Comparison of ENCODE assay signal across 11 mouse cellular contexts in genomic region chr11:76261224-76261623, GRCm38 (mm10). TPM values are rescaled to one million over a fixed set of nuclear protein-coding genes. Genes with fewer than 3 reads are reported as not detected.
A peak's percentile ranks its signal among the peaks of the same experiment; 100 is the strongest.
DNase-seq lines count a peak whose midpoint lies in the region; ATAC-seq and TF ChIP-seq lines count a peak whose summit lies in the region.
"Had no signal": no experiment of that assay in that cellular context is flagged by ENCODE, and none has a peak within 500 bp of the region (broad histone marks: within the 10 kb centered on the region; RNA-seq: fewer than 3 reads in every experiment).

No protein-coding gene starts in this region.

- H3ac ChIP-seq in C2C12 (ENCODE audit: control insufficient read depth, insufficient read length, low read depth) = no peak overlapping the region

- no peaks in the 10 kb centered on the region for H3K27me3 ChIP-seq in kidney, adult 2 months (replicated peaks; ENCODE audit: control insufficient read depth, insufficient read depth, low read length)
- H3K27me3 ChIP-seq in kidney, embryonic 16.5 days (ENCODE audit: insufficient read depth, low read length) = no peaks in the 10 kb centered on the region
- no peaks in the 10 kb centered on the region for H3K27me3 ChIP-seq in C2C12 (ENCODE audit: control insufficient read depth, insufficient read depth, insufficient read length)
- H3K27me3 ChIP-seq: embryonic facial prominence, embryonic 13.5 days had no signal

- no peak for TF ChIP-seq CTCF in kidney, adult 2 months (conservative IDR thresholded peaks at IDR 0.05; ENCODE audit: insufficient read depth, insufficient read length, low read depth, low read length)
- no peak for TF ChIP-seq CTCF in C2C12 (IDR thresholded peaks at IDR 0.05; ENCODE audit: control insufficient read depth, insufficient read depth, insufficient read length)

- H3K79me3 ChIP-seq in C2C12 (ENCODE audit: low read depth) = no peaks in the 10 kb centered on the region

- H3K27ac ChIP-seq in kidney, adult 2 months (ENCODE audit: insufficient read depth, low read depth, low read length) = no peak overlapping the region
- H3K27ac ChIP-seq in kidney, embryonic 16.5 days (ENCODE audit: low read length) = no peak overlapping the region
- H3K27ac ChIP-seq: embryonic facial prominence, embryonic 13.5 days had no signal

- H3K9me3 ChIP-seq in kidney, embryonic 16.5 days (ENCODE audit: low read length) = no peaks in the 10 kb centered on the region
- H3K9me3 ChIP-seq: embryonic facial prominence, embryonic 13.5 days had no signal

- no peak overlapping the region for H3K4me2 ChIP-seq in kidney, embryonic 16.5 days (replicated peaks; ENCODE audit: low read depth, low read length)
- H3K4me2 ChIP-seq: embryonic facial prominence, embryonic 13.5 days; lung, embryonic 14.5 days had no signal

- TF ChIP-seq POLR2A in kidney, adult 2 months (IDR thresholded peaks at IDR 0.05; ENCODE audit: low read depth, low read length) = no peak

- no peak overlapping the region for H3K4me3 ChIP-seq in kidney, adult 2 months (ENCODE audit: insufficient read depth, low read depth, low read length)
- no peak overlapping the region for H3K4me3 ChIP-seq in kidney, embryonic 16.5 days (ENCODE audit: low read length)
- no peak overlapping the region for H3K4me3 ChIP-seq in C2C12 (ENCODE audit: insufficient read depth, poor library complexity, severe bottlenecking)
- H3K4me3 ChIP-seq: embryonic facial prominence, embryonic 13.5 days had no signal

- 77% methylated on average over 12 of the region's 12 CpGs for WGBS in kidney, adult 2 months
- 83% methylated on average over 12 of the region's 12 CpGs for WGBS in kidney, embryonic 16.5 days

- H3K9ac ChIP-seq in kidney, embryonic 16.5 days (replicated peaks; ENCODE audit: low read length) = no peak overlapping the region
- H3K9ac ChIP-seq: lung, embryonic 14.5 days had no signal

- DNase-seq in kidney, adult 2 months = peak; percentile 57
- no peak for DNase-seq in left cerebral cortex, adult 9 months (ENCODE audit: low spot score in 2 of 2)
- DNase-seq in MN1 (ENCODE audit: low spot score) = no peak
- no peak for DNase-seq in lung, postnatal 14 days
- DNase-seq: layer of hippocampus, postnatal 36 days; lung, embryonic 14.5 days had no signal

- H3K79me2 ChIP-seq in C2C12 (ENCODE audit: control insufficient read depth, insufficient read depth) = no peaks in the 10 kb centered on the region

- H3K4me1 ChIP-seq in kidney, adult 2 months (ENCODE audit: control insufficient read depth, insufficient read depth, low read length) = no peaks in the 10 kb centered on the region
- peaks cover 13% of the 10 kb centered on the region for H3K4me1 ChIP-seq in kidney, embryonic 16.5 days (ENCODE audit: insufficient read depth, low read length)

- H3K36me3 ChIP-seq in kidney, adult 2 months (ENCODE audit: control insufficient read depth, insufficient read depth, low read length) = no peaks in the 10 kb centered on the region
- peaks cover 7% of the 10 kb centered on the region for H3K36me3 ChIP-seq in kidney, embryonic 16.5 days (ENCODE audit: insufficient read depth, low read length)
- peaks cover 16% of the 10 kb centered on the region for H3K36me3 ChIP-seq in C2C12 (ENCODE audit: control insufficient read depth, insufficient read depth)

- ATAC-seq in kidney, embryonic 16.5 days (ENCODE audit: low FRiP score, low TSS enrichment) = no peak
- peak; percentile 85 for ATAC-seq in CD4-positive, CD25-positive, alpha-beta regulatory T cell, adult 4 months
- ATAC-seq in inflammation-experienced regulatory T-cells, adult 6 months = peak; percentile 74

TF ChIP-seq in C2C12, 6 proteins besides CTCF, POLR2A, EP300 and RAD21:
- TF ChIP-seq MAX (IDR thresholded peaks at IDR 0.05) (peak; percentile 15), CEBPB (IDR thresholded peaks at IDR 0.05; ENCODE audit: low read depth) (peak; percentile 26), MYOG (IDR thresholded peaks at IDR 0.05; ENCODE audit: control insufficient read depth, extremely low read depth, insufficient read length) (no peak)

RNA-seq across cellular contexts. Expression of gene Glod4, which starts 17.7 kb away (rescaled TPM):
- 16.2 and 28.0 TPM in 2 replicates for polyA plus RNA-seq in kidney, adult 2 months (2012; rRNA removed)
- 136 and 142 TPM in 2 replicates for polyA plus RNA-seq in kidney, embryonic 16.5 days (2015; fragmentation: Nextera tagmentation; extraction: Ambion mirVana)
- 34.2 TPM for polyA plus RNA-seq in C2C12 (2012; fragmentation: generic; extraction: Trizol)
- 10 to 100 TPM; 78.6 to 89.4 TPM for polyA plus RNA-seq in CD4-positive, CD25-positive, alpha-beta regulatory T cell, adult 4 months (2017; shearing (Covaris generic))
- polyA plus RNA-seq in inflammation-experienced regulatory T-cells, adult 6 months (2017; shearing (Covaris generic)) = 100 to 1,000 TPM in 1 of 3 experiments, 10 to 100 TPM in 2; 83.0 to 101 (median 84.6) TPM

RNA-seq across cellular contexts. Expression of gene Mrm3, which starts 17.7 kb away (rescaled TPM):
- polyA plus RNA-seq in kidney, adult 2 months (2012; rRNA removed) = 8.7 and 9.3 TPM in 2 replicates
- 28.7 and 29.1 TPM in 2 replicates for polyA plus RNA-seq in kidney, embryonic 16.5 days (2015; fragmentation: Nextera tagmentation; extraction: Ambion mirVana)
- polyA plus RNA-seq in C2C12 (2012; fragmentation: generic; extraction: Trizol) = 20.9 TPM
- 10 to 100 TPM; 13.2 to 19.9 TPM for polyA plus RNA-seq in CD4-positive, CD25-positive, alpha-beta regulatory T cell, adult 4 months (2017; shearing (Covaris generic))
- polyA plus RNA-seq in inflammation-experienced regulatory T-cells, adult 6 months (2017; shearing (Covaris generic)) = 10 to 100 TPM in 2 of 3 experiments, 1 to 10 TPM in 1; 9.4 to 14.2 (median 12.9) TPM

RNA-seq across cellular contexts. Expression of gene Gemin4, which starts 43.8 kb away (rescaled TPM):
- 5.1 TPM in 2 replicates for polyA plus RNA-seq in kidney, adult 2 months (2012; rRNA removed)
- 33.1 and 36.7 TPM in 2 replicates for polyA plus RNA-seq in kidney, embryonic 16.5 days (2015; fragmentation: Nextera tagmentation; extraction: Ambion mirVana)
- 19.4 TPM for polyA plus RNA-seq in C2C12 (2012; fragmentation: generic; extraction: Trizol)
- polyA plus RNA-seq in CD4-positive, CD25-positive, alpha-beta regulatory T cell, adult 4 months (2017; shearing (Covaris generic)) = 10 to 100 TPM; 10.2 to 19.1 TPM
- 10 to 100 TPM in 2 of 3 experiments, 1 to 10 TPM in 1; 8.3 to 13.4 (median 11.0) TPM for polyA plus RNA-seq in inflammation-experienced regulatory T-cells, adult 6 months (2017; shearing (Covaris generic))

RNA-seq across cellular contexts. Expression of gene Dbil5, which starts 43.8 kb away (rescaled TPM):
- 0.58 and 1.1 TPM in 2 replicates for polyA plus RNA-seq in kidney, adult 2 months (2012; rRNA removed)
- polyA plus RNA-seq in kidney, embryonic 16.5 days (2015; fragmentation: Nextera tagmentation; extraction: Ambion mirVana) = 1.2 and 1.7 TPM in 2 replicates
- polyA plus RNA-seq in C2C12 (2012; fragmentation: generic; extraction: Trizol) = 0.46 TPM
- polyA plus RNA-seq in CD4-positive, CD25-positive, alpha-beta regulatory T cell, adult 4 months (2017; shearing (Covaris generic)) = under 1 TPM in 1 of 2 experiments, not detected in 1; 0.58 TPM
- polyA plus RNA-seq in inflammation-experienced regulatory T-cells, adult 6 months (2017; shearing (Covaris generic)) = 1 to 10 TPM in 1 of 3 experiments, not detected in 2; 1.0 TPM
